Mouse (Mus musculus): ENCODE measurements at regions not wholly inside any gene's neighbourhood (a gene's known extent, or its start where the extent isn't known, plus 50 kb on each side); places are given as distances from the start of the nearest gene placed in this dataset.

GRCm38 (mm10) chr5:83868359-83868758 is 513.4 kb upstream of the Tecrl start:
- TF ChIP-seq EP300 (IDR thresholded peaks at IDR 0.05; ENCODE audit: low read depth) (no peak), CTCF (IDR thresholded peaks at IDR 0.05; ENCODE audit: low read depth) (no peak)

Measured in heart, postnatal 0 days (tissue).